Mouse (Mus musculus) limb, embryonic 11.5 days (tissue): Measurements from ENCODE around the gene Rcan2. TPM values are rescaled to one million over a fixed set of nuclear protein-coding genes. Genes with fewer than 3 reads are reported as not detected.
A peak's percentile ranks its signal among the peaks of the same experiment; 100 is the strongest.

Experiments used
- ATAC-seq: fragments of 200-750 bp; cut with Nextera tagmentation; 2 replicates; pipeline ENCODE4 v1.8.0; 2017; ENCODE audit warnings: low read depth; ENCODE audit not compliant: insufficient number of reproducible peaks, low FRiP score, low TSS enrichment
- DNase-seq: peaks from one replicate; pipeline ENCODE4 v3.0.0-alpha.2; 2015; ENCODE audit warnings: low spot score
- H3K27ac ChIP-seq: fragments of 300-500 bp; sonication (generic); replicated peaks from 2 replicates; pipeline ENCODE4 v1.5.1; 2014; ENCODE audit warnings: low read depth, mild to moderate bottlenecking, low read length
- H3K27me3 ChIP-seq: fragments of 300-500 bp; sonication (generic); 2 replicates; pipeline ENCODE4 v1.6.1; 2014; ENCODE audit warnings: mild to moderate bottlenecking, low read length, mixed read lengths; ENCODE audit not compliant: control insufficient read depth, insufficient read depth
- H3K36me3 ChIP-seq: fragments of 300-500 bp; sonication (generic); 2 replicates; pipeline ENCODE4 v1.6.1; 2014; ENCODE audit warnings: mild to moderate bottlenecking, low read length, moderate library complexity, mixed read lengths; ENCODE audit not compliant: control insufficient read depth, insufficient read depth
- H3K4me1 ChIP-seq: fragments of 300-500 bp; sonication (generic); 2 replicates; pipeline ENCODE4 v1.6.1; 2014; ENCODE audit warnings: low read length, mixed read lengths; ENCODE audit not compliant: control insufficient read depth, insufficient read depth
- H3K4me2 ChIP-seq: fragments of 300-500 bp; sonication (generic); 2 replicates; pipeline ENCODE4 v1.6.1; 2014; ENCODE audit warnings: low read depth, mild to moderate bottlenecking, moderate library complexity; ENCODE audit not compliant: severe bottlenecking
- H3K4me3 ChIP-seq: fragments of 300-500 bp; sonication (generic); 2 replicates; pipeline ENCODE4 v1.5.1; 2014; ENCODE audit warnings: low read depth, low read length
- H3K9ac ChIP-seq: fragments of 300-500 bp; sonication (generic); 2 replicates; pipeline ENCODE4 v1.6.1; 2014; ENCODE audit warnings: mild to moderate bottlenecking, low read length
- H3K9me3 ChIP-seq: fragments of 300-500 bp; sonication (generic); 2 replicates; pipeline ENCODE4 v1.6.1; 2016; ENCODE audit warnings: low read length; ENCODE audit not compliant: control insufficient read depth
- WGBS: fragments of 180-500 bp; shearing (Covaris S2); extraction: QIAGEN DNeasy Blood & Tissue Kit; methylation state at CpG from one replicate; pipeline ENCODE4 v1.1.7; 2014; 5-methylcytosine and 5-hydroxymethylcytosine counted together
- polyA plus RNA-seq: library from polyadenylated mRNA; unstranded; fragments of >200 nt; fragmentation: Nextera tagmentation; extraction: Ambion mirVana; gene quantifications from 2 replicates; pipeline ENCODE4 v1.2.1, GENCODE M21; 2014

The Rcan2 gene
- polyA plus RNA-seq, 1 experiment from 2014 or later = 1.7 TPM

DNA sequence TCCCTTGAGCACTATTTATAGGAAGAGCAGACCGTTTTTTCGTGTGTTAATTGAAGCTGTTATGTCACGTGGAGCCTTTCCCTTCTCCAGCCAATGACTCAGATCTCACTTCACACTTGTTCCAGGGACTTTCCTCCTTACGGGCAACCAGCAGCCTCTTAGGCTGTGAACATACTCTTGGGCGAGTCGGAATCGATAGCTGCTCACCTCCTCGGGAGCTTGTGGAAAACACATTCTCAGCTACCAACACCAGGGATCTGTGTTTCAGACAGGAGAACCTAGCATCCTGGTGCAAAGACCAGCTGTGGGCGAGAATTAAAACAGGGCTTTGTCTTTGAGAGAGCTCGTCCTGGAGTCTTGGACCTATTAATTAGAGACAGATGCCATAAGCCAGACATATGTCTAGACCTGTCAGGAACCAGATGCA is 189.8 kb downstream of the Rcan2 start:
- DNase-seq = peak; percentile 74
- WGBS = 10% methylated on average over 10 of the region's 10 CpGs
- H3K9me3 ChIP-seq = no peaks in the 10 kb centered on the region
- H3K36me3 ChIP-seq = no peaks in the 10 kb centered on the region
- H3K27ac ChIP-seq = no peak overlapping the region; the same call in 1 of the 2 replicates
- H3K9ac ChIP-seq = no peak overlapping the region
- H3K4me2 ChIP-seq = no peak overlapping the region
- ATAC-seq = peak; percentile 71
- H3K4me1 ChIP-seq = no peaks in the 10 kb centered on the region
- no peaks in the 10 kb centered on the region for H3K27me3 ChIP-seq
- H3K4me3 ChIP-seq = no peak overlapping the region

DNA sequence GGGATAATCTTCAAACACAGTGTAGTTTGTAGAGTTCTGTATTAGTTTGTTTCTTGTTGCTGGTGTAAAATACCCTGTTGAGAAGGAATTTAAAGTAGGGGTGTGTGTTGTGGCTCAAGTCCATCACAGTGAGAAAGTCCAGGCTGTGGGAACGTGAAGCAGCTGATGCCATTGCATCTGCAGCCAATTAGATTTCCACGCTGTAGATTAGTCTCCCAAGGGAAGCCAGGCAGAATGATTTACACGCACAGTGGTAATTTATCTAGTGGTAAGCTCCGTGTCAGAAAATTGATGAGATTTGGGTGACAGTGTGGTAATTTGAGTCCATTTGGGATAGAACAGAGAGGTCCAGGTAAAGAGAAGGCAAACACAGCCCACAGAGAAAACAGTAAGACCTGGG is 192.9 kb downstream of the Rcan2 start:
- Histone ChIP-seq H3K4me3 (no peak overlapping the region), H3K9me3 (no peaks in the 10 kb centered on the region), H3K4me2 (no peak overlapping the region), H3K27ac (no peak overlapping the region), H3K27me3 (no peaks in the 10 kb centered on the region), H3K9ac (no peak overlapping the region), H3K4me1 (no peaks in the 10 kb centered on the region), H3K36me3 (no peaks in the 10 kb centered on the region)
- no peak for DNase-seq
- no peak for ATAC-seq
- 3% methylated on average over 4 of the region's 4 CpGs for WGBS

GRCm38 (mm10) chr17:43997514-43997913 is 196.4 kb downstream of the Rcan2 start:
- H3K27ac ChIP-seq = no peak overlapping the region
- H3K4me2 ChIP-seq = no peak overlapping the region
- 88% methylated on average over 7 of the region's 7 CpGs for WGBS
- DNase-seq (no peak), ATAC-seq (no peak)
- H3K36me3 ChIP-seq = no peaks in the 10 kb centered on the region
- no peaks in the 10 kb centered on the region for H3K27me3 ChIP-seq
- H3K9me3 ChIP-seq = no peaks in the 10 kb centered on the region
- no peak overlapping the region for H3K4me3 ChIP-seq
- no peak overlapping the region for H3K9ac ChIP-seq
- no peaks in the 10 kb centered on the region for H3K4me1 ChIP-seq

DNA sequence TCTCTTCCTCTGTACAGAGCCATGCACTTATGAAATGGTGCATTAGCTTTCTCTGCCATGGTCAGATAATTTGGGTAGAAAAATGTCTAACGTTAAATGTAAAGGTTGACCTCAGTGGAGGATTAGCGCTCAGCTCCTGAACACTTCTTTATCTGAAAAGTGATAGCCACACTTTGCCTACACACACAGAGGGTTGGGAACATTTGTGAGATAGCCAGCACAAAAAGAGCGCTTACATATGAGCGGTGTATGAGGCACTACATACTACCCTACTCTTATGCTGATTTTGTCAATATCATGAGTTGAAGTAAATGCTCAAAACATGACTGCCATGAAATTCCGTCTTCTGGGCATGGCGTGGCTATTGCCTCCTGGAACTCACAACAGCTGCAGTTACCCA is 196.9 kb downstream of the Rcan2 start:
- no peak overlapping the region for H3K27ac ChIP-seq
- 92% methylated on average over 6 of the region's 6 CpGs for WGBS
- no peak for DNase-seq

DNA sequence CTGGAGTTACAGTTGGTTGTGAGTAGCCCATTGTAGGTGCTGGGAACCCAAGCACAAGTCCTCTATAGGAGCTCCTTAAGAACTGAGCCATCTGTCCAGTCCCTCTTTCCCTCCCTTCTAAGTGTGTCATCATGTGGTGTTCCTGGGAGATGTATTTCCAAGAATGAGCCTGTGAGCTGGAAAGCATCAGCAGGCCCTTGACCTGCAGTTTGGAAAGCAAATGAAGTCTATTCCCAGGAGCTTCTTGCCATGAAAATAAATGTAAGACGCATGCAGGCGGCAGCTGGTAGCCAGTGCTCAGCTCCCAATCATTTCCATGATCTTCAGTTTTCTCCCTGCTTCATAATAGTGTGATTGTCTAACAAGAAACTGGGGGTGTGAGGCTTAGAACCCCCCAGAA is 203.2 kb downstream of the Rcan2 start:
- no peak for ATAC-seq
- Histone ChIP-seq H3K4me2 (no peak overlapping the region), H3K4me1 (no peaks in the 10 kb centered on the region), H3K27ac (no peak overlapping the region), H3K36me3 (no peaks in the 10 kb centered on the region), H3K9ac (no peak overlapping the region), H3K27me3 (no peaks in the 10 kb centered on the region), H3K4me3 (no peak overlapping the region), H3K9me3 (no peaks in the 10 kb centered on the region)
- WGBS = 92% methylated on average over 2 of the region's 2 CpGs
- no peak for DNase-seq

More for the DNA sequence above, 196.9 kb downstream of the Rcan2 start:
- Histone ChIP-seq H3K27me3 (no peaks in the 10 kb centered on the region), H3K4me2 (no peak overlapping the region), H3K9me3 (no peaks in the 10 kb centered on the region), H3K4me3 (no peak overlapping the region), H3K36me3 (no peaks in the 10 kb centered on the region), H3K4me1 (no peaks in the 10 kb centered on the region), H3K9ac (no peak overlapping the region)
- ATAC-seq = no peak

- H3K9me3 ChIP-seq = no peaks in the 10 kb centered on the region
- 87% methylated on average over 2 of the region's 2 CpGs for WGBS
- no peak overlapping the region for H3K4me2 ChIP-seq
- DNase-seq (no peak), ATAC-seq (no peak)
- H3K27ac ChIP-seq = no peak overlapping the region
- H3K27me3 ChIP-seq = no peaks in the 10 kb centered on the region
- H3K4me3 ChIP-seq = no peak overlapping the region
- H3K9ac ChIP-seq = no peak overlapping the region
- no peaks in the 10 kb centered on the region for H3K4me1 ChIP-seq
- no peaks in the 10 kb centered on the region for H3K36me3 ChIP-seq
Measured at GRCm38 (mm10) chr17:44007411-44007810, 206.3 kb downstream of the Rcan2 start.

DNA sequence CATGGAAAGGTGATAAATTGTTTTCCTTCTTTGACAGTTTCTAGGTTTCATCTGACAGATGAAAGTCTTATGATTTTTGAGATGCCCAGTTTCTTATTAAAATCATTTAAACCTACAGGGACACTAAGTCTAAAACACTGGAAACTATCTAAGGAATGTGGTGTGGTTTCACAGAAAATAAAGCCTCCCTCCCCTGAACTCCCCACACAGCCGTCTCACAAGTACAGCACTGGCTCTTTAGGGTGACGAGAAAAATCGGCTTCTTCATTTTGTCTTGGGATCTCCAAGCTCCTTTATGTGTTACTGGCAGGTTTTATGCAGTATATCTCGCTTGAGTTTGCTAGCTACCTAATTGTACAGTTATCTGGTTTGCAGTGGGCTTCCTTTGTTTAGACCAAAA is 210.8 kb downstream of the Rcan2 start:
- Histone ChIP-seq H3K9me3 (no peaks in the 10 kb centered on the region), H3K9ac (no peak overlapping the region), H3K4me3 (no peak overlapping the region), H3K27me3 (no peaks in the 10 kb centered on the region), H3K4me2 (no peak overlapping the region), H3K4me1 (no peaks in the 10 kb centered on the region), H3K36me3 (no peaks in the 10 kb centered on the region), H3K27ac (no peak overlapping the region)
- WGBS = 76% methylated on average over 4 of the region's 4 CpGs
- DNase-seq (no peak), ATAC-seq (no peak)

DNA sequence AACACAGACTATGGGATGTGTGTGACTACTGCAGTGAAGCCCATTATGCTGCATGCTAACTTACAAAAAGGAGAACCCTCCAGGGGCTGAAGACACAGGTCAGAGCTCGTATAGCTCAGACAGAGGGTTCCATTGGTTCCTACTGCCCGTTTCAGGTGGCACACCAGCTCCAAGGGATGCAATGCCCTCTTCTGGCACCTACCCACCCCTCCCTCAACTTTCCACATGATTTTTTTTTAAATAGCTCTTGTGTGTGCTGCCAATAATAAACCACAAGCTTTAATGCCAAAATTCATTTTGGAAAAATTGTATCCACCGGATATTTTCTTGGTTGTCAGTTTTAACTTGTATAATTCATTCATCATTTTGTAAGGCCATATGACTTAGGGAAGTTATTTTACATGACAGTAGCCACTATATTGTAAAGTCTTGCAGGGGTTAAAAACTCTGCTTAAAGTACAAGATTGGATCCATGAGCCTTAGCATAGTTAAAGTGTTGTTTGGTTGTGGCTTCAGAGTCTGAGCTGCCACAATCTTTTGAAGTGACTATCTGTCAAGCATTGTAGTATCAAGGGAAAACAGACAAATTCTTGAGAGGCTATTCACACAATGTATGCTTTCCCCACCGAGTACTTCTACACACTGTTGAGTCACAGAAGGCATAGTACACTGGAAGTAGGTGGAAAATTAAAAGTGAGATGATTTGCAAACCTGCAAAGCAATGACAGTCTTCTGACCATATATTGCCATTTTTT is 212.8 kb downstream of the Rcan2 start:
- H3K4me1 ChIP-seq = no peaks in the 10 kb centered on the region
- 75% methylated on average over 4 of the region's 4 CpGs for WGBS
- no peak for ATAC-seq

GRCm38 (mm10) chr17:44016314-44016713 is 215.2 kb downstream of the Rcan2 start:
- Histone ChIP-seq H3K36me3 (no peaks in the 10 kb centered on the region), H3K27ac (no peak overlapping the region), H3K4me2 (no peak overlapping the region), H3K9me3 (no peaks in the 10 kb centered on the region), H3K9ac (no peak overlapping the region), H3K4me1 (no peaks in the 10 kb centered on the region), H3K27me3 (no peaks in the 10 kb centered on the region), H3K4me3 (no peak overlapping the region)
- WGBS = 78% methylated on average over 5 of the region's 5 CpGs
- ATAC-seq (no peak), DNase-seq (no peak)

More for the DNA sequence above, 212.8 kb downstream of the Rcan2 start:
- no peaks in the 10 kb centered on the region for H3K27me3 ChIP-seq
- no peak overlapping the region for H3K9ac ChIP-seq
- no peak overlapping the region for H3K27ac ChIP-seq
- no peak overlapping the region for H3K4me3 ChIP-seq
- no peaks in the 10 kb centered on the region for H3K9me3 ChIP-seq
- no peak overlapping the region for H3K4me2 ChIP-seq
- no peak for DNase-seq
- no peaks in the 10 kb centered on the region for H3K36me3 ChIP-seq
